Mouse (Mus musculus) forebrain, embryonic 14.5 days (tissue): Measurements from ENCODE around the gene Gm36176. TPM values are rescaled to one million over a fixed set of nuclear protein-coding genes. Genes with fewer than 3 reads are reported as not detected.

ENCODE experiments used
- polyA plus RNA-seq: library from polyadenylated mRNA; unstranded; fragments of >200 nt; fragmentation: Nextera tagmentation; extraction: Ambion mirVana; gene quantifications from 2 replicates; pipeline ENCODE4 v1.2.1, GENCODE M21; 2014

Gm36176 gene
- polyA plus RNA-seq, 1 experiment from 2014 or later: not detected

Other genes with a start within 250 kb of the Gm36176 start
- 277 and 308 TPM in 2 replicates for gene Sumo3, start 240.7 kb upstream of the Gm36176 start, polyA plus RNA-seq
- 1.7 and 16.2 TPM in 2 replicates for gene Gm49325, start 240.6 kb upstream of the Gm36176 start, polyA plus RNA-seq
- 72.6 and 73.6 TPM in 2 replicates for gene Ube2g2, start 224.5 kb upstream of the Gm36176 start, polyA plus RNA-seq
- 0.45 and 0.55 TPM in 2 replicates for gene Tspear, start 160.2 kb upstream of the Gm36176 start, polyA plus RNA-seq
- not detected in 2 replicates for gene Gm19402, start 156.0 kb upstream of the Gm36176 start, polyA plus RNA-seq
- not detected in 2 replicates for gene Gm9508, start 149.6 kb upstream of the Gm36176 start, polyA plus RNA-seq
- gene Gm10272, start 140.2 kb upstream of the Gm36176 start, polyA plus RNA-seq: not detected in 2 replicates
- not detected in 2 replicates for gene Gm10024, start 135.3 kb upstream of the Gm36176 start, polyA plus RNA-seq
- not detected in 2 replicates for gene Gm10142, start 131.0 kb upstream of the Gm36176 start, polyA plus RNA-seq
- gene Krtap12-1, start 126.2 kb upstream of the Gm36176 start, polyA plus RNA-seq: not detected in 2 replicates
- not detected in 2 replicates for gene Gm10100, start 120.3 kb upstream of the Gm36176 start, polyA plus RNA-seq
- not detected in 2 replicates for gene Gm18596, start 104.2 kb upstream of the Gm36176 start, polyA plus RNA-seq
- not detected in 2 replicates for gene Gm9736, start 95.4 kb upstream of the Gm36176 start, polyA plus RNA-seq
- not detected in 2 replicates for gene Gm3233, start 87.1 kb upstream of the Gm36176 start, polyA plus RNA-seq
- gene Gm3238, start 75.5 kb upstream of the Gm36176 start, polyA plus RNA-seq: not detected in 2 replicates
- not detected in 2 replicates for gene Gm7138, start 69.9 kb upstream of the Gm36176 start, polyA plus RNA-seq
- not detected in 2 replicates for gene Gm3250, start 64.3 kb upstream of the Gm36176 start, polyA plus RNA-seq
- not detected in 2 replicates for gene Gm7137, start 58.6 kb upstream of the Gm36176 start, polyA plus RNA-seq
- not detected in 2 replicates for gene Gm9639, start 51.7 kb upstream of the Gm36176 start, polyA plus RNA-seq
- gene Gm19668, start 47.7 kb upstream of the Gm36176 start, polyA plus RNA-seq: not detected in 2 replicates
- not detected in 2 replicates for gene Gm9507, start 35.0 kb upstream of the Gm36176 start, polyA plus RNA-seq
- gene Gm2696, start 32.1 kb upstream of the Gm36176 start, polyA plus RNA-seq: not detected in 2 replicates
- not detected in 2 replicates for gene Krtap10-4, start 19.7 kb upstream of the Gm36176 start, polyA plus RNA-seq
- gene Krtap10-10, start 10.9 kb upstream of the Gm36176 start, polyA plus RNA-seq: not detected in 2 replicates
- not detected in 2 replicates for gene Gm10318, start 6.1 kb downstream of the Gm36176 start, polyA plus RNA-seq
- gene Gm3285, start 15.2 kb downstream of the Gm36176 start, polyA plus RNA-seq: not detected in 2 replicates
- 6.4 and 8.4 TPM in 2 replicates for gene Lrrc3, start 55.7 kb downstream of the Gm36176 start, polyA plus RNA-seq
- 1.4 and 2.8 TPM in 2 replicates for gene Trpm2, start 123.8 kb downstream of the Gm36176 start, polyA plus RNA-seq
- gene 1810043G02Rik, start 131.7 kb downstream of the Gm36176 start, polyA plus RNA-seq: 31.0 and 35.0 TPM in 2 replicates
- 77.0 and 91.6 TPM in 2 replicates for gene Pfkl, start 163.3 kb downstream of the Gm36176 start, polyA plus RNA-seq
- not detected in 2 replicates for gene Dnmt3l, start 195.1 kb downstream of the Gm36176 start, polyA plus RNA-seq
- 0.07 and 0.14 TPM in 2 replicates for gene Aire, start 196.8 kb downstream of the Gm36176 start, polyA plus RNA-seq
- 0.47 and 0.60 TPM in 2 replicates for gene Icosl, start 222.5 kb downstream of the Gm36176 start, polyA plus RNA-seq